Mouse (Mus musculus) testis, adult 2 months (tissue): ENCODE data around the gene Nfyc.

Experiments
- CTCF ChIP-seq: fragments of 200-500 bp; IDR thresholded peaks from 2 replicates; pipeline ENCODE4 v1.5.1; 2012; ENCODE audit warnings: low read depth, mild to moderate bottlenecking, inconsistent platforms, low read length, moderate library complexity; ENCODE audit not compliant: control insufficient read depth, insufficient read depth, insufficient replicate concordance
- POLR2A ChIP-seq: fragments of 200-500 bp; IDR thresholded peaks from 2 replicates; pipeline ENCODE4 v1.6.1; 2012; ENCODE audit warnings: low read depth, mild to moderate bottlenecking, inconsistent platforms, low read length, moderate library complexity; ENCODE audit not compliant: control insufficient read depth

GRCm38 (mm10) chr4:120814171-120814570 lies 17.2 kb downstream of the Nfyc start:
- no peak for TF ChIP-seq CTCF
- TF ChIP-seq POLR2A, result no peak
